Mouse (Mus musculus) erythroblast, embryonic 14.5 days (primary cell): ENCODE results near the gene Braf.

ENCODE experiments used
- GATA1 ChIP-seq: IDR thresholded peaks from 2 replicates; pipeline ENCODE4 v1.6.1; 2012; ENCODE audit warnings: low read length, inconsistent platforms, mixed read lengths
- TAL1 ChIP-seq: IDR thresholded peaks from 3 replicates; pipeline ENCODE4 v1.6.1; 2012; ENCODE audit warnings: low read length, inconsistent platforms, mixed read lengths

DNA sequence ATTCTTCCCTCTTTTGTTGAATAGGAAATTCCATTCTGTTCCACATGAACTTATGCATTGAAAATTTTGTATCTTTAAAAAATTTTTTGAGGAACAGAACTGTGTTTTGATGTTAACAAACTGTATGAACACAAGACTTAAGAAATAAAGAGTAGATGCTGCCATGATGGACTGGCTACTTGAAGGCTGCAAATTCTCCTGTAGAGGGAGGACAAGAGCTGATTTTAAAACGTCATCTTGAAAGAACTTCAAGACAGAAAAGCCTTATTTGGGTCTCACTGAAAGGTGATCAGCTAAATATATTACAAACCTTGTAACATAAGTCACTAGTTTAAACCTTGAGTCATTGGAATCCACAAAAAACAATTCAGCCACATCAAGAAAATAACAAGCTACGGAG, 115.1 kb downstream of the Braf start:
- no peak for TF ChIP-seq GATA1
- no peak for TF ChIP-seq TAL1
